Mouse (Mus musculus): Measurements from ENCODE around the gene Nr1h4.

Nr1h4 gene

DNA sequence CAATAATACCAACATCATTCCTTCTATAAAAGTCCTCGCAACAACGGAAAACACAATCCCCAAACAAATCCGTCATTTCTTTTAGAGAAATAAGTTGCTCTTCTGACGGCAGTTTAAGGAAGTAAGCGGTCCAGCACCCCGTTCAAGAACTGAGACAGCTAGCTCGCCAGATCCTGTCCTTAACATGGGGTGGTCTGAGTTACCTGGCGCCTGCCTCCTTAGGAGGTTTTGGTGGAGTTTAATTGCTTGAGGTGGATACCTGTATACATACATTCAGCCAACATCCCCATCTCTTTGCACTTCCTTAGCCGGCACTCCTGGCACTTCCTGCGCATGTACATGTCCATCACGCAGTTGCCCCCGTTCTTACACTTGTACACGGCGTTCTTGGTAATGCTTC lies 50.3 kb downstream of the Nr1h4 start:
- in situ Hi-C loops (cut with MboI; ENCODE audit: unreplicated experiment in 2 of 2): no loop called here

- in situ Hi-C loops (cut with MboI; ENCODE audit: unreplicated experiment in 2 of 2): no loop called here
Observed at GRCm38 (mm10) chr10:89482142-89482681, 51.2 kb downstream of the Nr1h4 start.

- in situ Hi-C loops (cut with MboI; ENCODE audit: unreplicated experiment in 2 of 2): no loop called here
Observed at GRCm38 (mm10) chr10:89481638-89482037, 51.7 kb downstream of the Nr1h4 start.

- in situ Hi-C loops (cut with MboI; ENCODE audit: unreplicated experiment in 2 of 2): no loop called here
Observed at GRCm38 (mm10) chr10:89478766-89479165, 54.6 kb downstream of the Nr1h4 start.

DNA sequence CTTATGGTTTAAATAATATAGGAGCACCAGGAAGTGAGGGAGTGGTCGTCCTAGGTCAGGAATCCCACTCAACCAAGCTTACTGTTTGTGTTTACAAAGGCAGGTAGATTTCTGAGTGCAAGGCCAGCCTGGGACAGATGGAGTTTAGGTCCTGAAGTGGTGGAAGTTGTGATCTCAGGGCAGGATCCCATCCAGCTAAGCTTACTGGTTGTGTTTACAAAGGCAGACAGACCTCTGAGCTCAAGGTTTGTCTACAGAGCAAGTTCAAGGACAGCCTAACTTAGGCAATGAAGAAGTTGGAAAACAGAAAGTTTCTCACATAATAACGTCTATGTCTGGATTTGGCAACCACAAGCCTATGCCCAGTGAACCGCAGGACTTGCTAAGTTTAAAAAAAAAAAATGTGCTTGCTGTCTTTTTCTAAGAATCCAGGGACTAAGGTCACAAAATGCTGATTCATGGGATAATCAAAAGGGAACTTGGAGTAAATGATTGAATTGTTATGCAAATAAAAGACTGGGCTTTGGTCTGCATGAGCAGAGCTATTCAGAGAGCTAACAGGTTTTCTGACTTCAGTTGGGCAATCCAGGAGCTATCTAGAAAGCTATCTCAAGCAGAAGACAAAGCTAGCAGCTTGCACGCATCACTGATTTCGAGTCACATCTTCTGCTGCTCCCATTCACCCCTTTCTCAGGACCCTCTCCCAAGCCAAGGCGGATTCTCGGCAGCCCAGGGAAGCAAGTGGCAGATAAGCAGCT lies 62.6 kb downstream of the Nr1h4 start:
- in situ Hi-C loops (cut with MboI; ENCODE audit: unreplicated experiment in 2 of 2): loop anchor here in 1 of 2 experiments (25.0 kb wide), 2 partner anchors 367 to 1083 kb away; partner anchors contain the start of genes Dram1 and Gnptab

DNA sequence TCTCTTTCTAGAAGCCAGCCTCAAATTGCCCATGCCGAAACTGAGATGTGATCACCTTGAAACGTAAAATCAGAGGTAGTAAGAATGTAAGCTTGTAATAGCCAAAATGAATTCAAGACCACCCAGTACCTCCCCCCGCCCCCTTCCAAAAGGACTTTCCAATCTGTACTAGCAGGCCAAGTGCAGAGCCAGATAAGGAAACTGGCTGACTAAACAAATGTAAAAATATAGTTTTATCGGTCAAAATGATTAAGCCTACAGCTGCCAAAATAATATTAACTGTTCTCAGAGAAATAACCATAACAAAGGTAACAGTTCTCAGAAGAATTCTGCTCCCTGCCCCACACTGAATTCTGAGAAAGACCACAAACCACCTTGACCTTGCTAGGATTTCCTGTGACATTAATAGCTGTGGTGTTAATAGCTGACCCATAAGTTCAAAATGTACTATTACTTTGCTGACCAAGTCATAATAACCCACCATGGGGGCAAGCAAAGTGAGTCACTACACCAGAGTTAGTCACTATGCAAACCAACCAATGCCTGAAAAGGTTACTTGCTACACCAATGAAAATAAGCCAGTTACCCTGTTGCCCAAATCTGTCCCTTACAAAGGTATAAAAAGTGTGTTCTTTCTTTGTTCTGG lies 68.5 kb downstream of the Nr1h4 start:
- in situ Hi-C loops (cut with MboI; ENCODE audit: unreplicated experiment in 2 of 2): loop anchor here (5.0 to 25.0 kb wide), 9 partner anchors 58 to 1227 kb away; partner anchors contain the start of genes Dram1 (in 1 of the 2) and Gnptab (in 1 of the 2)

- in situ Hi-C loops (cut with MboI; ENCODE audit: unreplicated experiment in 2 of 2): loop anchor here (5.0 to 25.0 kb wide), 9 partner anchors 56 to 1229 kb away; partner anchors contain the start of genes Dram1 (in 1 of the 2) and Gnptab (in 1 of the 2)
Observed at GRCm38 (mm10) chr10:89462890-89463289, 70.5 kb downstream of the Nr1h4 start.

DNA sequence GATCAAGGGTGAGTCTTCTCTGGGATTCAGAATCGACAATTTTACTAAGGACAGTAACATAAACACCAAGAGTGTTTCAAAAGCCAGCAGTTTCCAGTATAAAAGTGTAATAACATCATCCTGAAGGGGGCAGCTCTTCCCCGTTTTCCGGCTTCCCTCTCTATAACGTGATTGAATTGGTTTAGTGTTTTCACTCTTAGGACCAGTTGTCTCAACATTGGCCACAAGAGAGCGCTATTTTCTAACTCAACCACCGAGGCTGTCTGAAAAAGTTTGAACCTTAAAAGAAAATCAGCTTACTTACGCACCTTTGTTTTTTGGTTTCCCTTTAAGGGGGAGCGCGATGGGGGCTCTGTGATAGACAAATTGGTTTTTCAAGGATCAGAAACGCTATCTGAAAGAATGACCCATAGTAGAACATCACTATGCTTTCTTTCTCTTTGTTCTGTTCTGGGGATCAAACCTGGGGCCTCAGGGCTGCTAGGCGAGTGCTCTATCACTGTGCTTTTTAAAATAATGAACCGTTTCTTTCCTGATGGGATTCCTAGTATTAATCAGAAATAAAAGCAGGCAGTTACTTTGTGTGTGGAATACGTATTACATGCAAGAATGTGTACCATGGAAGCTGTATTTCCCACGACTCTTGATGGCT lies 71.4 kb downstream of the Nr1h4 start:
- in situ Hi-C loops (cut with MboI; ENCODE audit: unreplicated experiment in 2 of 2): loop anchor here (5.0 to 25.0 kb wide), 9 partner anchors 55 to 1230 kb away; partner anchors contain the start of genes Dram1 (in 1 of the 2) and Gnptab (in 1 of the 2)

DNA sequence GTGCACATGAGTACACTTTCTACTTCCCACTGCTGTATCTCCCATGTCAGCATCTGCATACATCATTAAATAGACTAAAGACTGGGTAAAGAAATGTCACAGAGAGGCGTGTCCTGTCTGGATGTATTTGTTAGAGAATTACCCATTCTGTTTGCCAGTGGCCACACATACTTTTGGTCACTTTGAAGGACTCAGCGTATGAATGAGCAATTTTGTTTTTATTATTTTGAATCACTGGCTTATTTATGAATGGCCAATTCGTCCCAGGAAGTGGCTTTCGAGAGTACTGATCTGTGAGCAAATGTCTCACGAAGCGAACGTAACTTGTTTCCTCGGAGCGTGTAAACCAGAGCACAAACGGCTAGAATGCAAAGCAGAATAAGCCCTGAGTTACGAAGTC lies 72.4 kb downstream of the Nr1h4 start:
- in situ Hi-C loops (cut with MboI; ENCODE audit: unreplicated experiment in 2 of 2): loop anchor here (5.0 to 25.0 kb wide), 9 partner anchors 54 to 1231 kb away; partner anchors contain the start of genes Dram1 (in 1 of the 2) and Gnptab (in 1 of the 2)

DNA sequence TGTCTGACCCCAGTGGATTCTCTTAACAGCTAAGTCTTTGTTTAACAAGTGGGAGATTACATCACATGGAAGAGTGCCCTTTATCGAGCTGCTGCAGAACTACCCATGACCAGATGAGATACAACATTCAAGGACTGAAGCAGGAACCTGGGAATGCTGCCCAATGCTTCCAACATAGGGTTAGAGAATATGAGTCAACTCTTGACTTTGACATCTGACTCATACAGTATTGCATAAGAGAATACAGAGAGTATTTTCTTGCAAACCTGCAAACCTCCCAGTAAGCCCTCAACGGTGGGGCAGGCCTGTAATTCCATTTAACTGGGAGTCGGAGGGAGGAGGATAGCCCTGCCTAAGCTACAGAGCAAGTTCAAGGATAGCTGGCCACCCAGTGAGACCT lies 74.6 kb downstream of the Nr1h4 start:
- in situ Hi-C loops (cut with MboI; ENCODE audit: unreplicated experiment in 2 of 2): loop anchor here in 1 of 2 experiments (5.0 to 25.0 kb wide), 4 partner anchors 66 to 1071 kb away; partner anchors contain the start of genes Dram1, Gnptab and Uhrf1bp1l

- in situ Hi-C loops (cut with MboI; ENCODE audit: unreplicated experiment in 2 of 2): loop anchor here in 1 of 2 experiments (10.0 to 25.0 kb wide), 3 partner anchors 291 to 1066 kb away; partner anchors contain the start of genes Dram1, Gnptab and Uhrf1bp1l
Observed at GRCm38 (mm10) chr10:89453794-89454193, 79.6 kb downstream of the Nr1h4 start.

DNA sequence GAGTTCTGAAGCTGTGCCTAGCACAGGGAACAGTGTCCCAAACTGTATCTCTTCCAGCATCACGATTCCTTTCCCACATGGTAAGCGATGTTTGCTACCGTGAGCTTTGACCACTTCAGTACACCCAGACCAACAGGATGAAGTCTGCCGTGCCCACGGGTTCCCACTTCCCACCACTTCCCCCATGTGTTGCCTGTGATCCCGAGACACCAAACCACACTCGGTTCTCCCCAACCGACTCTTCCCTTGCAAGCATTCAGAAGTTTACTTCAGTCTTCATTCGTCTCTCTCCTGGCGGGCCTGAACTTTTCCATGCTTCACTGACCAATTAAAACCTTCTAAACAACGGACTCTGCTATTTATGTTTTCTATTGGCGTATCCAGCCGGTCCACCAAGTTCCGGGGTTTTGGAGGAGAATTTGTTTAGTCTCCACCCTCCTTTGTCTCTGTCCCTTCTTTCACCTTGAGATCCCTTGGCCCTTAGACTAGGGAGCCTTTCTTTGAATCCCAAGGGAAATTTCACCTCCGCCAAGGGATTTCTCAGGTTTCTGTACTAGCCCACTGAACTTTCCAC lies 80.2 kb downstream of the Nr1h4 start:
- in situ Hi-C loops (cut with MboI; ENCODE audit: unreplicated experiment in 2 of 2): loop anchor here in 1 of 2 experiments (10.0 to 25.0 kb wide), 3 partner anchors 292 to 1066 kb away; partner anchors contain the start of genes Dram1, Gnptab and Uhrf1bp1l

- in situ Hi-C loops (cut with MboI; ENCODE audit: unreplicated experiment in 2 of 2): loop anchor here in 1 of 2 experiments (10.0 to 25.0 kb wide), 3 partner anchors 294 to 1063 kb away; partner anchors contain the start of genes Dram1, Gnptab and Uhrf1bp1l
Observed at GRCm38 (mm10) chr10:89450411-89450810, 83.0 kb downstream of the Nr1h4 start.

DNA sequence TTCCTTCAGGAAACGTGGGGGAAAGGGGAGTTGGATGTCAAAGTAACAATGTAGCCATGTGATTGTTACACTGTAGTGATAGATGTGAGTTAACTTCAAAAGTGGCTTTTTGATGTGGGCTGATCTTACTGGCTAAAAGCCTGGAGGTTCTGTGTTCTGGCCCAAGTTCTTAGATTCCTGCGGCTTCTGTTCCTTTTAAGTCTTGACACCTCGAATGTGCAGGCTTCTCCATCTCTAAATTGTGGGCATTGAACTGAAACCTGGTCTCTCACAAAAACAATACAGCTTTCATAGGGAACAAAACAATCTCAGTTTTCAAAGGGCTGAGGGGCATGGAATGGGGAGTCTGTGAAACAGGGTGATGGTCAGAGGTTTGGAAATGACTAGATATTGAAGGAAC lies 89.0 kb downstream of the Nr1h4 start:
- in situ Hi-C loops (cut with MboI; ENCODE audit: unreplicated experiment in 2 of 2): loop anchor here (10.0 to 25.0 kb wide), 4 partner anchors 300 to 1743 kb away; partner anchors contain the start of genes Tmpo (in 1 of the 2) and Uhrf1bp1l (in 1 of the 2)

DNA sequence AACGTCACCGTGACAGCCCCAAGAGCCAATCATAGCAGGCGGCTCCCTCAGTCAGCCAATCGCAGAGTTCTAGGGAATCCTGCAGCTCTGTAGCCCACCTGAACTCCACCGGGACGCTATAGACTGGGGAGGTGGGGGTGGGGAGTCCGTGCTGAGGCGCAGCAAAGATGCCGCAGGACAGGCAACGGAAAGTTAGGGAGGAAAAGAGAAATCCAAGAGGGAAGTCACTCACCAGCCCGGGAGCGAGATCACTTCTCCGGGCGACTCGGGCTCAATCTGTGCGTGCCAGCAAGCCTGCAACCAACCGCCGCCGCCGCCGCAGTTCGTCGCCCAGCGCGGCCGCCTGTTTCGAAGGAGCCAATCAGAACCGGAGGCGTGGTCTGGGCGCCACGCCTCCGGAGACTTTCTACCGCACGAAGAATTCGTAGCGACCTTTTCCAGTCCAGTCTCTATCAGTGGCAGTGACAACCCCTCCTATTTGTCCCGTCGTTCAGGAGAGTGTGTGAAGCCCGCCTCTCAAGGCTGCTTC lies 89.7 kb downstream of the Nr1h4 start, which contains the start of gene Gas2l3:
TSS of gene Gas2l3 (minus strand) at position 345 of the 529 bp plus-strand sequence.
- in situ Hi-C loops (cut with MboI; ENCODE audit: unreplicated experiment in 2 of 2): loop anchor here (10.0 to 25.0 kb wide), 4 partner anchors 301 to 1744 kb away; partner anchors contain the start of genes Tmpo (in 1 of the 2) and Uhrf1bp1l (in 1 of the 2)

GRCm38 (mm10) chr10:89443115-89443622 lies 90.2 kb downstream of the Nr1h4 start:
- in situ Hi-C loops (cut with MboI; ENCODE audit: unreplicated experiment in 2 of 2): loop anchor here (10.0 to 25.0 kb wide), 4 partner anchors 302 to 1744 kb away; partner anchors contain the start of genes Tmpo (in 1 of the 2) and Uhrf1bp1l (in 1 of the 2)

DNA sequence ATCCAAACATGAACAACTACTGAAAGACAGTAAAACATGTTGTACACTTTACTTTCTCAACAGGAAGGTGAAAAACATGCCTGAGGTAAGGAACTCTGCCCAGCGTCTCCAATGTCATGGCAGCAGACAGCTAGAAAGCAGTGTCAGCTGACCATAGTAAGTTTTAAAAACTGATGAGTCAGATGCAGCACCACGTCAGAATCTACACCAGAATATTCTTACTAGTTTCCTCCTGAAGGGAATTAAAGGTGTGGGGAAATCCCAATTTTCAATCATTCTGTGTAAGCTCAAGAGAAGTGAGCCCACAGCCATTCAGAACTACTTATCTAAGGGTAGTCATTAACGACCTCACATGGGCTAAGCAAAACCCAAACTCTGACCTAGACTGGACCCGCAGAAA lies 90.7 kb downstream of the Nr1h4 start:
- in situ Hi-C loops (cut with MboI; ENCODE audit: unreplicated experiment in 2 of 2): loop anchor here (10.0 to 25.0 kb wide), 4 partner anchors 302 to 1745 kb away; partner anchors contain the start of genes Tmpo (in 1 of the 2) and Uhrf1bp1l (in 1 of the 2)

DNA sequence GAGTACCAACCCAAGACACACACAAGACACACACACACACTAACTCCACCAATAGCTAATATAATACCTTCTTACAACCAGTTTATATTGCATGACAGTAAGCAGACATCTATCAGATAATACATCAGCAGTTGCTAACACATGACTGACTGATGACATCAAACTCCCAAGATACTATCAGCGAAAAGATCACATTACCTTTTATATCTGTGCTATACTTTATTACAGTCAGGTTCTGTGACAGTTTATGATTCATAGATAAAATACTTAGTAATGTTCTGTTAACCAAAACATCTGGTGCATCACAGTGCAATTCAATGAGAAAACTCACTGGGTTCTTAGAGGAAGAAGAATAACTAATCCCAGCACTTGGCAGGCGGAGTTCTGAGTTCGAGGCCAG lies 91.4 kb downstream of the Nr1h4 start:
- in situ Hi-C loops (cut with MboI; ENCODE audit: unreplicated experiment in 2 of 2): loop anchor here (10.0 to 25.0 kb wide), 4 partner anchors 303 to 1745 kb away; partner anchors contain the start of genes Tmpo (in 1 of the 2) and Uhrf1bp1l (in 1 of the 2)

Data from v-Abl transformed pro-B cells (cell line).